Mouse (Mus musculus): Measurements from ENCODE around the gene Aanat. TPM values are rescaled to one million over a fixed set of nuclear protein-coding genes. Genes with fewer than 3 reads are reported as not detected.

Aanat gene
- polyA plus RNA-seq, 1 experiment from 2014 or later: 0.28 TPM

DNA sequence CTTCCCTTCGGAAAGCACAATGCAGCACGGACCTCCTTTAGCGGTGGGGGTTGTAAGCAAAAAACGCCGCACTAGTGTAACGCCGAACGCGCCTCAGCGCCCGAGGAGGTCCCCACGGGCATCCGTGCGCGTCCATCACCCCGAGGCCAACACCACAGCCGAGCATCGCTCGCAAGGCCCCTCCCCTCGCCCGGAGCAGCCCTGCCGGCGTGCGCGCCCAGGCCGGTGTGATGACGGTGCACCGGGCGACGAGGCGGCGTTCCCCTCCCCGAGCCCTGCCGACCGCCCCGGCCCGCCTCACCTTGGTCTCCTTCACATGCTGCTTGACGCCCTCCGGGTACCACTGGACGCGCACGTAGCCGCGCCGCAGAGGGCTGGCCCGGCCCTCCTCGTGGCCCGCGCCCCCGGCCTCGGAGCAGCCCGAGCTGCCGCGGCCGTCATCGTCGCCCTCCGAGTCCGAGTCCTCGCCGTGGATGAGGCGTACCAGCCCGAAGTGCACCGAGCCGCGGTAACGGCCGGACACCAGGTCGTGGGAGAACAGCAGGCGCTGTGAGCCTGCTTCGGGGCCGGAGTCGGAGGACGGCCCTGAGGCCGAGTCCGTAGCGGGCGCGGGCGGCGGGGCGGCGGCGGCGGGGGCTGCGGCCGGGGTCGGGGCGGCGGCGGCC lies 5.4 kb upstream of the Aanat start:
- peak overlapping the region; percentile 91 for H3K4me3 ChIP-seq (ENCODE audit: low read depth, low read length)
- peak overlapping the region; percentile 91 for H3K9ac ChIP-seq (ENCODE audit: low read length)
- H3K9me3 ChIP-seq (ENCODE audit: control insufficient read depth, low read length): no peaks in the 10 kb centered on the region
- DNase-seq (ENCODE audit: low spot score): peak; percentile 70
- peak; percentile 71 for ATAC-seq (ENCODE audit: insufficient number of reproducible peaks, low FRiP score, low TSS enrichment, low read depth)
- H3K36me3 ChIP-seq (ENCODE audit: control insufficient read depth, insufficient read depth, low read length): no peaks in the 10 kb centered on the region
- WGBS: under 1% methylated on average over 62 of the region's 91 CpGs
- H3K27ac ChIP-seq (replicated peaks; ENCODE audit: low read depth, low read length): peak overlapping the region; percentile 59
- H3K27me3 ChIP-seq (ENCODE audit: control insufficient read depth, insufficient read depth, low read length): no peaks in the 10 kb centered on the region
- peaks cover 8% of the 10 kb centered on the region; the same call in 1 of the 2 replicates for H3K4me1 ChIP-seq (ENCODE audit: control insufficient read depth, insufficient read depth, low read length)
- peak overlapping the region; percentile 80 for H3K4me2 ChIP-seq (ENCODE audit: low read depth, severe bottlenecking)

DNA sequence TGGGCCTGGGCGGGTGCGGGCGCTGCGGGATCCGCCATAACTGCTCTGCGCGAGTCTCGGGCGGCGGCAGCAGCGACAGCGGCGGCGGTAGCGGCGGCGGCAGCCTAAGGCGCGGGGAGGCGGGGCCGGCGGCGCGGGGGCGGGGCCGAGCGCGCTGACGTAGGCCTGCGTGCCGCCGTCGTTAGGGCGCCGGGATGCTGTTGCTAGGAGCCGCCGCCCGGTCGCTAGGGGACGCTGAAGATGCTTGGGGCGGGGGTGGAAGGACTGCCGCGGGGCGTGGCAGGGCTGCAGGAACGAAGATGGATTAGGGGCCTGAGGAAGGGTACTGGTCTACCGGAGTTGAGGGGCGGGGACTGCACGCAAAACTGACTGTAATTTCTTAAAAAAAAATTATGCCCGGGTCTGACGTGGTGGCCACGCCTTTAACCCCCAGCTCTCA lies 4.8 kb upstream of the Aanat start, which contains the start of gene Ube2o:
Gene Ube2o (minus strand): TSS at position 72 of the 439 bp plus-strand sequence.
- Histone ChIP-seq H3K36me3 (ENCODE audit: control insufficient read depth, insufficient read depth, low read length) (no peaks in the 10 kb centered on the region), H3K27me3 (ENCODE audit: control insufficient read depth, insufficient read depth, low read length) (no peaks in the 10 kb centered on the region), H3K4me1 (ENCODE audit: control insufficient read depth, insufficient read depth, low read length) (peaks cover 6% of the 10 kb centered on the region; the same call in 1 of the 2 replicates), H3K9ac (ENCODE audit: low read length) (peak within 1 kb of the TSS; percentile 91), H3K4me3 (ENCODE audit: low read depth, low read length) (peak within 1 kb of the TSS; percentile 91), H3K4me2 (ENCODE audit: low read depth, severe bottlenecking) (peak within 1 kb of the TSS; percentile 80), H3K27ac (replicated peaks; ENCODE audit: low read depth, low read length) (peak within 1 kb of the TSS; percentile 59), H3K9me3 (ENCODE audit: control insufficient read depth, low read length) (no peaks in the 10 kb centered on the region)
- DNase-seq (ENCODE audit: low spot score) (peak; percentile 87), ATAC-seq (ENCODE audit: insufficient number of reproducible peaks, low FRiP score, low TSS enrichment, low read depth) (peak; percentile 82)
- WGBS: under 1% methylated on average over 50 of the region's 51 CpGs

DNA sequence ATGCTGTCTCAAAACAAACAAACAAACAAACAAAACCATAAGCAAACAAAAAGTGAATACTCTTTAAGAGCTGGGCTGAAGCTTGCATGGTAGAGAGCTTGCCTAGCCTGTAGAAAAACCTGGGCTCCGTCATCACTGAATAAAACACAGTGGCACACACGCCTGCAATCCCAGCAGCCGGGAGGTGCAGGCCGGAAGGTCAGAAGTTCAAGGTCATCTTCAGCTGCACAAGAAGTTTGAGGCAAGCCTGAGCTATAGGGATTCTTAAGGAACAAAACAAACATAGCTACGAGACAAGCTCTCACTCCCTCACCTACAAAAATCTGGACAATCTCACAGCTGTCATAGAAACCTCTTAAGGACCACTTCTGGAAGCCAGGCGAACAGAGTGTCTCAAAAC lies 550 bp upstream of the Aanat start:
- H3K4me1 ChIP-seq (ENCODE audit: control insufficient read depth, insufficient read depth, low read length): no peaks in the 10 kb centered on the region
- 75% methylated on average over 6 of the region's 6 CpGs for WGBS
- H3K27me3 ChIP-seq (ENCODE audit: control insufficient read depth, insufficient read depth, low read length): no peaks in the 10 kb centered on the region
- H3K4me3 ChIP-seq (ENCODE audit: low read depth, low read length): no peak overlapping the region
- H3K9me3 ChIP-seq (ENCODE audit: control insufficient read depth, low read length): no peaks in the 10 kb centered on the region
- DNase-seq (ENCODE audit: low spot score) (no peak), ATAC-seq (ENCODE audit: insufficient number of reproducible peaks, low FRiP score, low TSS enrichment, low read depth) (no peak)
- no peak overlapping the region for H3K4me2 ChIP-seq (ENCODE audit: low read depth, severe bottlenecking)
- no peak overlapping the region for H3K9ac ChIP-seq (ENCODE audit: low read length)
- no peak overlapping the region for H3K27ac ChIP-seq (replicated peaks; ENCODE audit: low read depth, low read length)
- H3K36me3 ChIP-seq (ENCODE audit: control insufficient read depth, insufficient read depth, low read length): no peaks in the 10 kb centered on the region

DNA sequence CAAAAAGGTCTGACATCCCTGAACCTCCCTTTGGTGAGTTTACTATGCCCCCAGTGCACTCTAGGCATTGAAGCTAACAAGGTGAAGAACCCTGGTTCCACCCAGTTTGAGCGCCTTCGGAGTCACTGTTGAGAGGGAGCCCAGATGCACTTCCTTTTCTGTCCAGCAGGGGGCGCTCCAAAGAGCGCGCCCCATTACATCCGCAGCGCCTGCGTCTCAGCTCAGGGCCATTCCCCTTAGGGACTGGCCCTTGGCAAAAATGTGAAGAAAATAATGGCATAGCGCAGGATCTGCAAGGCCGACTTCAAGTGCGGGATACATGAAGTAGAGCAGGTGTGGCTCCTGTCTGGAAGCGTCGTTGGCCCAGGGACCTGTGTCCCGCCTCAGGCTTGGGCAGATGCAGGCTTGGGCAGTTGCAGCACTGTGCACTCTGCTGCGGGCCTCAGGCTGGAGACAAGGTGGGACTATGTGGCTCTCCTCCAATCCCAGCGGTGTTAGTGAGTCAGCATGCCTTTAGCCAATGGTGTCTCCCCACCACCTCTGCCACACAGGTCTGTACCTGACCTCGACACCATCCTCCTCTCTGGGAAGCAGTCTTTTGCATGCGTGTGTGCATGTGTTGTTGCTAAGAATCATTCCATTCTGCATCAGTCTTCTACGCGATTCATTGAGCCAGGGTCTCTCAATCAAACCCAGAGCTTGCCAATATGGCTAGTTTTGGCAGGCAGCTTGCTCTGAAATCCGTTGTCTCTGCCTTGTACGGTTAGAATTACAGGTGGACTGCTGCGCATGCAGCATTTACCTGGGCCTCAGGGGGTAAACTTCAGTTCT lies 784 bp downstream of the Aanat start:
- peak; percentile 67 for ATAC-seq (ENCODE audit: insufficient number of reproducible peaks, low FRiP score, low TSS enrichment, low read depth)
- Histone ChIP-seq H3K4me2 (ENCODE audit: low read depth, severe bottlenecking) (peak overlapping the region; percentile 24; the same call in 1 of the 2 replicates), H3K4me3 (ENCODE audit: low read depth, low read length) (no peak overlapping the region), H3K9ac (ENCODE audit: low read length) (no peak overlapping the region), H3K27me3 (ENCODE audit: control insufficient read depth, insufficient read depth, low read length) (no peaks in the 10 kb centered on the region), H3K36me3 (ENCODE audit: control insufficient read depth, insufficient read depth, low read length) (no peaks in the 10 kb centered on the region), H3K4me1 (ENCODE audit: control insufficient read depth, insufficient read depth, low read length) (no peaks in the 10 kb centered on the region), H3K9me3 (ENCODE audit: control insufficient read depth, low read length) (no peaks in the 10 kb centered on the region), H3K27ac (replicated peaks; ENCODE audit: low read depth, low read length) (no peak overlapping the region)
- DNase-seq (ENCODE audit: low spot score): peak; percentile 83
- WGBS: 21% methylated on average over 23 of the region's 23 CpGs

DNA sequence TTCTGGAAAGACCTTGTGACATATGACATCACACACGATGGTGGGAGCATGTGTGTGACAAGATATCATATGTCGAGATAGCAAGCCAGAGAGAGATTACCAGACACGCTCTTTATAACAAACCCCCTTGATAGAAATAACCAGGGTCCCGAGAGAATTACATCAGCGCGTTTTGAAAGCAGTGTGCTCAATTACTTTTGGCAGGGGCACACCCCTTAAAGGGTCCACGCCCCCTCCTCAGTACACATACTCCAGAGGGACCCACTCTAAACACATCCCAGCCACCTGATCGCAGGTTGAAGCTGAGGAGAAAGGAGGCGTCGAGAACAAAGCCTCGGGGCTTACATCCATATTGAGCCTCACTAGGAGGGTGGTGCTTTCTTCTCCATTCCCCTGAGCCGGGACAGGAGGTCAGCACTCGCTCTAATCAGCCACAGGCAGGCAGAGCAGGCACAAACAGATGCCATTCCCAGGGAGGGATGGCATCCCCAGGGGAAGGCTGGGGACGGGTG lies 2.8 kb downstream of the Aanat start:
- Histone ChIP-seq H3K9ac (ENCODE audit: low read length) (no peak overlapping the region), H3K36me3 (ENCODE audit: control insufficient read depth, insufficient read depth, low read length) (no peaks in the 10 kb centered on the region), H3K27me3 (ENCODE audit: control insufficient read depth, insufficient read depth, low read length) (no peaks in the 10 kb centered on the region), H3K4me3 (ENCODE audit: low read depth, low read length) (no peak overlapping the region), H3K27ac (replicated peaks; ENCODE audit: low read depth, low read length) (no peak overlapping the region), H3K4me1 (ENCODE audit: control insufficient read depth, insufficient read depth, low read length) (no peaks in the 10 kb centered on the region), H3K9me3 (ENCODE audit: control insufficient read depth, low read length) (no peaks in the 10 kb centered on the region), H3K4me2 (ENCODE audit: low read depth, severe bottlenecking) (no peak overlapping the region)
- ATAC-seq (ENCODE audit: insufficient number of reproducible peaks, low FRiP score, low TSS enrichment, low read depth) (no peak), DNase-seq (ENCODE audit: low spot score) (no peak)
- 34% methylated on average over 14 of the region's 14 CpGs for WGBS

- DNase-seq (ENCODE audit: low spot score) (no peak), ATAC-seq (ENCODE audit: insufficient number of reproducible peaks, low FRiP score, low TSS enrichment, low read depth) (no peak)
- no peaks in the 10 kb centered on the region for H3K4me1 ChIP-seq (ENCODE audit: control insufficient read depth, insufficient read depth, low read length)
- H3K27ac ChIP-seq (replicated peaks; ENCODE audit: low read depth, low read length): no peak overlapping the region
- WGBS: 64% methylated on average over 8 of the region's 8 CpGs
- H3K4me3 ChIP-seq (ENCODE audit: low read depth, low read length): no peak overlapping the region
- H3K9me3 ChIP-seq (ENCODE audit: control insufficient read depth, low read length): no peaks in the 10 kb centered on the region
- H3K9ac ChIP-seq (ENCODE audit: low read length): no peak overlapping the region
- no peaks in the 10 kb centered on the region for H3K27me3 ChIP-seq (ENCODE audit: control insufficient read depth, insufficient read depth, low read length)
- H3K4me2 ChIP-seq (ENCODE audit: low read depth, severe bottlenecking): no peak overlapping the region
- H3K36me3 ChIP-seq (ENCODE audit: control insufficient read depth, insufficient read depth, low read length): no peaks in the 10 kb centered on the region
These were observed 3.3 kb downstream of the Aanat start for GRCm38 (mm10) chr11:116589574-116589973.

DNA sequence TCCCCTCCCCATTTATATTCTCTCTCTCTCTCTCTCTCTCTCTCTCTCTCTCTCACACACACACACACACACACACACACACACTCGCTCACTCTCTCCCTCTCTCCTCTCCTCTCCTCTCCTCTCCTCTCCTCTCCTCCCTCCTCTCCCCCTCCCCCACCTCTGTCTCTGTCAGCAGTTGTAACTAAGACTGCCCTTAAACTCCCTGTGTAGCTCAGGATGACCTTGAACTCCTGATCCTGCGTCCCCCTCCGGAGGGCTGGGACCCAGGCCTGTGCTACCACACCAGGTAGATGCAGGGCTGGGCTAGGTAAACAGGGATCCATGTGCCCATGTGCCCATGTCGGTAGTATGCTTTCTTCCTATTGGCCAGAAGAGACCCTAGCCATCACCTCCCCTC lies 5.4 kb downstream of the Aanat start:
- Histone ChIP-seq H3K27me3 (ENCODE audit: control insufficient read depth, insufficient read depth, low read length) (no peaks in the 10 kb centered on the region), H3K36me3 (ENCODE audit: control insufficient read depth, insufficient read depth, low read length) (no peaks in the 10 kb centered on the region), H3K27ac (replicated peaks; ENCODE audit: low read depth, low read length) (no peak overlapping the region), H3K9me3 (ENCODE audit: control insufficient read depth, low read length) (no peaks in the 10 kb centered on the region), H3K4me3 (ENCODE audit: low read depth, low read length) (no peak overlapping the region), H3K4me1 (ENCODE audit: control insufficient read depth, insufficient read depth, low read length) (no peaks in the 10 kb centered on the region), H3K9ac (ENCODE audit: low read length) (no peak overlapping the region), H3K4me2 (ENCODE audit: low read depth, severe bottlenecking) (no peak overlapping the region)
- WGBS: 77% methylated on average over 4 of the region's 4 CpGs
- ATAC-seq (ENCODE audit: insufficient number of reproducible peaks, low FRiP score, low TSS enrichment, low read depth) (no peak), DNase-seq (ENCODE audit: low spot score) (no peak)

- Histone ChIP-seq H3K27ac (replicated peaks; ENCODE audit: low read depth, low read length) (no peak overlapping the region; the same call in 1 of the 2 replicates), H3K9me3 (ENCODE audit: control insufficient read depth, low read length) (no peaks in the 10 kb centered on the region), H3K9ac (ENCODE audit: low read length) (no peak overlapping the region), H3K36me3 (ENCODE audit: control insufficient read depth, insufficient read depth, low read length) (no peaks in the 10 kb centered on the region), H3K4me3 (ENCODE audit: low read depth, low read length) (no peak overlapping the region), H3K4me2 (ENCODE audit: low read depth, severe bottlenecking) (no peak overlapping the region), H3K4me1 (ENCODE audit: control insufficient read depth, insufficient read depth, low read length) (no peaks in the 10 kb centered on the region), H3K27me3 (ENCODE audit: control insufficient read depth, insufficient read depth, low read length) (no peaks in the 10 kb centered on the region)
- DNase-seq (ENCODE audit: low spot score) (peak; percentile 99), ATAC-seq (ENCODE audit: insufficient number of reproducible peaks, low FRiP score, low TSS enrichment, low read depth) (peak; percentile 65; the same call in 1 of the 2 replicates)
These were observed 6.2 kb downstream of the Aanat start for GRCm38 (mm10) chr11:116592428-116592827.

All from limb, embryonic 11.5 days (tissue).